Mouse (Mus musculus): ENCODE measurements around the gene Nek2. TPM values are rescaled to one million over a fixed set of nuclear protein-coding genes. Genes with fewer than 3 reads are reported as not detected.
A peak's percentile ranks its signal among the peaks of the same experiment; 100 is the strongest.

Gene Nek2
- polyA plus RNA-seq, 1 experiment: 0.97 TPM

DNA sequence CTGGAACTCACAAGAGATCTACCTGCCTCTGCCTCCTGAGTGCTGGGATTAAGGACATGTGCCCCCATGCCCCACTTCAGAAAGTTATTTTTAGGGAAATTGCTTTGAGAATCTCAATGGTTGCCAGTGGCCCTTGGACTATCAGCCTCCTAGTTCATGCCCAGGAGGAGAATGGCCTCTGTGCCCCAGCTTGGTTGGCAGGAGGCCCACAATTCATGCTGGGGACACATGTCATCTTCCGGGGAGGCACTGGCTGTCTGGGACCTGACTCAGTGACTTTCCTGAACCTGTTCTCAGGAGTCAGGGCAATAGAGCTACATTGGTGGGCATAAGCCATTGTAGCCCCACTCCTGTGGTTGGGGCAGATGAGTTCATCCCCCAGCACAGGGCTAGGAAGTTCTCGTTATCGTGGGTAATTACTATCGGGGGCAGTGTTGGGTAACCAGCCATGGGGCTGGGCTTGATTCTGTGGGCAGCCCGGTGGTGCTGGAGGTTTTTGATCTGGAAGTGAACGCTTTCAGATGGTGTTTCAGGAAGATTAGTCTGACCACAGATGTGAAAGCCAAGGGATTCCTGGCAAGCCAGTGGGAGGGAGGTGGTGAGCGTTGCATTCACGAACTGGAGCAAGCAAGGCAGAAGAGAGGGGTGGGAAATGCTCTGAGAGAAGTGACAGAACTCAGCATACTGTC lies 59.8 kb downstream of the Nek2 start:
- H3K36me3 ChIP-seq (ENCODE audit: control insufficient read depth): no peaks in the 10 kb centered on the region

DNA sequence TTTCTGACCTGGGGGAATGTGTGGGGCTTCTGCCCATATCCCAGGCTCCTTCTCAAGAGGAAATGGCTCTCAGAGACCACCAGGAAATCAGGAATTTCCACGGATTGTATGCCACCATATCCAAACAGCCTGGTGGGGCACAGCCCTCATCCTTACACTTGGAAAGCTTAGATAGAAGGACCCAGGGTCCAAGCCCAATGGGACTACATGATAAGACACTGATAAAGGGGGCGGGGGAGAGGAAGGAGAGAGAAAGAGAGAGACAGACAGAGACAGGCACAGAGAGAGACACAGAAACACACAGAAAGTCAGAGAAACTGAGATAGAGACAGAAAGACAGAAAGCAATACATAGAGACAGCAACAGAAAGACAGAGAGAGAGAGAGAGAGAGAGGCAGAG lies 60.4 kb downstream of the Nek2 start:
- TF ChIP-seq TAL1 (IDR thresholded peaks at IDR 0.05; ENCODE audit: low read length) (no peak), GATA1 (IDR thresholded peaks at IDR 0.05; ENCODE audit: low read length) (no peak)
- peaks cover 73% of the 10 kb centered on the region for H3K4me1 ChIP-seq (ENCODE audit: control insufficient read depth)
- H3K27me3 ChIP-seq (ENCODE audit: control insufficient read depth): peaks cover 13% of the 10 kb centered on the region
- peaks cover 4% of the 10 kb centered on the region; the same call in 1 of the 2 replicates for H3K9me3 ChIP-seq (ENCODE audit: control insufficient read depth, low read length)
- no peaks in the 10 kb centered on the region for H3K36me3 ChIP-seq (ENCODE audit: control insufficient read depth)
- peak overlapping the region; percentile 34 for H3K4me3 ChIP-seq (replicated peaks)

More for the DNA sequence above, 59.8 kb downstream of the Nek2 start:
- Histone ChIP-seq H3K9me3 (ENCODE audit: control insufficient read depth, low read length) (peaks cover 7% of the 10 kb centered on the region; the same call in 1 of the 2 replicates), H3K4me1 (ENCODE audit: control insufficient read depth) (peaks cover 79% of the 10 kb centered on the region), H3K27me3 (ENCODE audit: control insufficient read depth) (peaks cover 18% of the 10 kb centered on the region), H3K4me3 (replicated peaks) (peak overlapping the region; percentile 34)
- TF ChIP-seq TAL1 (IDR thresholded peaks at IDR 0.05; ENCODE audit: low read length) (no peak), GATA1 (IDR thresholded peaks at IDR 0.05; ENCODE audit: low read length) (no peak)

Other genes with a start within 250 kb of the Nek2 start
- 0.92 and 1.0 TPM in 2 replicates for gene Dtl, start 245.9 kb upstream of the Nek2 start, polyA plus RNA-seq (2012)
- gene Ints7, start 245.8 kb upstream of the Nek2 start, polyA plus RNA-seq (2012): 1.2 and 1.4 TPM in 2 replicates
- gene Lpgat1, start 103.6 kb upstream of the Nek2 start, polyA plus RNA-seq (2012): 0.01 TPM in 1 of 2 replicates, not detected in the other
- 2.0 TPM in 2 replicates for gene Slc30a1, start 85.3 kb downstream of the Nek2 start, polyA plus RNA-seq (2012)
- 0.01 TPM in 1 of 2 replicates, not detected in the other for gene Rd3, start 155.9 kb downstream of the Nek2 start, polyA plus RNA-seq (2012)

All from erythroblast, embryonic 14.5 days (primary cell).